Mouse (Mus musculus): ENCODE data around the gene Iqcn. TPM values are rescaled to one million over a fixed set of nuclear protein-coding genes. Genes with fewer than 3 reads are reported as not detected.
A peak's percentile ranks its signal among the peaks of the same experiment; 100 is the strongest.

Gene Iqcn
- polyA plus RNA-seq, 1 experiment = 0.08 TPM

GRCm38 (mm10) chr8:70702842-70703182 is 445 bp upstream of the Iqcn start:
- Histone ChIP-seq H3K27ac (ENCODE audit: insufficient read depth, low read length) (no peak overlapping the region), H3K4me1 (ENCODE audit: control insufficient read depth, insufficient read depth, low read length) (peaks cover 2% of the 10 kb centered on the region; the same call in 1 of the 2 replicates), H3K4me3 (ENCODE audit: insufficient read depth, low read length) (no peak overlapping the region)
- no peak for TF ChIP-seq CTCF (IDR thresholded peaks at IDR 0.05; ENCODE audit: extremely low read depth, insufficient read depth, low read length)
- TF ChIP-seq POLR2A (IDR thresholded peaks at IDR 0.05; ENCODE audit: extremely low read depth, insufficient read depth, low read length) = no peak; the same call in 1 of the 2 replicates

- no peak overlapping the region for H3K27ac ChIP-seq (ENCODE audit: insufficient read depth, low read length)
- TF ChIP-seq CTCF (IDR thresholded peaks at IDR 0.05; ENCODE audit: extremely low read depth, insufficient read depth, low read length) (no peak), POLR2A (IDR thresholded peaks at IDR 0.05; ENCODE audit: extremely low read depth, insufficient read depth, low read length) (no peak)
- no peaks in the 10 kb centered on the region for H3K4me1 ChIP-seq (ENCODE audit: control insufficient read depth, insufficient read depth, low read length)
- H3K4me3 ChIP-seq (ENCODE audit: insufficient read depth, low read length) = no peak overlapping the region
Measured at GRCm38 (mm10) chr8:70708281-70708680, 5.0 kb downstream of the Iqcn start.

GRCm38 (mm10) chr8:70709794-70710193 is 6.5 kb downstream of the Iqcn start:
- Histone ChIP-seq H3K27ac (ENCODE audit: insufficient read depth, low read length) (no peak overlapping the region), H3K4me1 (ENCODE audit: control insufficient read depth, insufficient read depth, low read length) (no peaks in the 10 kb centered on the region), H3K4me3 (ENCODE audit: insufficient read depth, low read length) (no peak overlapping the region)
- no peak for TF ChIP-seq POLR2A (IDR thresholded peaks at IDR 0.05; ENCODE audit: extremely low read depth, insufficient read depth, low read length)
- TF ChIP-seq CTCF (IDR thresholded peaks at IDR 0.05; ENCODE audit: extremely low read depth, insufficient read depth, low read length) = no peak

- TF ChIP-seq CTCF (IDR thresholded peaks at IDR 0.05; ENCODE audit: extremely low read depth, insufficient read depth, low read length) (no peak), POLR2A (IDR thresholded peaks at IDR 0.05; ENCODE audit: extremely low read depth, insufficient read depth, low read length) (no peak)
- no peaks in the 10 kb centered on the region for H3K4me1 ChIP-seq (ENCODE audit: control insufficient read depth, insufficient read depth, low read length)
Measured at GRCm38 (mm10) chr8:70710296-70710695, 7.0 kb downstream of the Iqcn start.

GRCm38 (mm10) chr8:70711041-70711440 is 7.8 kb downstream of the Iqcn start:
- TF ChIP-seq POLR2A (IDR thresholded peaks at IDR 0.05; ENCODE audit: extremely low read depth, insufficient read depth, low read length) (no peak), CTCF (IDR thresholded peaks at IDR 0.05; ENCODE audit: extremely low read depth, insufficient read depth, low read length) (no peak)
- no peak overlapping the region for H3K4me3 ChIP-seq (ENCODE audit: insufficient read depth, low read length)
- H3K4me1 ChIP-seq (ENCODE audit: control insufficient read depth, insufficient read depth, low read length) = no peaks in the 10 kb centered on the region
- H3K27ac ChIP-seq (ENCODE audit: insufficient read depth, low read length) = no peak overlapping the region

More at GRCm38 (mm10) chr8:70710296-70710695, 7.0 kb downstream of the Iqcn start:
- Histone ChIP-seq H3K4me3 (ENCODE audit: insufficient read depth, low read length) (no peak overlapping the region), H3K27ac (ENCODE audit: insufficient read depth, low read length) (no peak overlapping the region)

GRCm38 (mm10) chr8:70713991-70714390 is 10.7 kb downstream of the Iqcn start:
- Histone ChIP-seq H3K4me1 (ENCODE audit: control insufficient read depth, insufficient read depth, low read length) (no peaks in the 10 kb centered on the region), H3K27ac (ENCODE audit: insufficient read depth, low read length) (no peak overlapping the region), H3K4me3 (ENCODE audit: insufficient read depth, low read length) (no peak overlapping the region)
- TF ChIP-seq CTCF (IDR thresholded peaks at IDR 0.05; ENCODE audit: extremely low read depth, insufficient read depth, low read length) (no peak), POLR2A (IDR thresholded peaks at IDR 0.05; ENCODE audit: extremely low read depth, insufficient read depth, low read length) (no peak)

GRCm38 (mm10) chr8:70715086-70715485 is 11.8 kb downstream of the Iqcn start:
- no peak overlapping the region for H3K4me3 ChIP-seq (ENCODE audit: insufficient read depth, low read length)
- H3K4me1 ChIP-seq (ENCODE audit: control insufficient read depth, insufficient read depth, low read length) = no peaks in the 10 kb centered on the region
- H3K27ac ChIP-seq (ENCODE audit: insufficient read depth, low read length) = no peak overlapping the region
- TF ChIP-seq POLR2A (IDR thresholded peaks at IDR 0.05; ENCODE audit: extremely low read depth, insufficient read depth, low read length) (no peak), CTCF (IDR thresholded peaks at IDR 0.05; ENCODE audit: extremely low read depth, insufficient read depth, low read length) (no peak)

GRCm38 (mm10) chr8:70716521-70717400 is 13.5 kb downstream of the Iqcn start:
- Histone ChIP-seq H3K27ac (ENCODE audit: insufficient read depth, low read length) (no peak overlapping the region), H3K4me1 (ENCODE audit: control insufficient read depth, insufficient read depth, low read length) (no peaks in the 10 kb centered on the region), H3K4me3 (ENCODE audit: insufficient read depth, low read length) (no peak overlapping the region)
- no peak for TF ChIP-seq CTCF (IDR thresholded peaks at IDR 0.05; ENCODE audit: extremely low read depth, insufficient read depth, low read length)
- TF ChIP-seq POLR2A (IDR thresholded peaks at IDR 0.05; ENCODE audit: extremely low read depth, insufficient read depth, low read length) = no peak

- TF ChIP-seq POLR2A (IDR thresholded peaks at IDR 0.05; ENCODE audit: extremely low read depth, insufficient read depth, low read length) (no peak), CTCF (IDR thresholded peaks at IDR 0.05; ENCODE audit: extremely low read depth, insufficient read depth, low read length) (peak; percentile 61)
- Histone ChIP-seq H3K27ac (ENCODE audit: insufficient read depth, low read length) (no peak within 1 kb of the TSS), H3K4me1 (ENCODE audit: control insufficient read depth, insufficient read depth, low read length) (no peaks in the 10 kb centered on the region), H3K4me3 (ENCODE audit: insufficient read depth, low read length) (no peak within 1 kb of the TSS)
Measured at GRCm38 (mm10) chr8:70718297-70718696, 15.0 kb downstream of the Iqcn start, which contains the start of gene Gm3336. Gene Gm3336, plus strand, starts transcription at chr8:70718543.

GRCm38 (mm10) chr8:70719796-70720270 is 16.6 kb downstream of the Iqcn start:
- H3K4me1 ChIP-seq (ENCODE audit: control insufficient read depth, insufficient read depth, low read length) = no peaks in the 10 kb centered on the region
- no peak overlapping the region for H3K27ac ChIP-seq (ENCODE audit: insufficient read depth, low read length)
- TF ChIP-seq POLR2A (IDR thresholded peaks at IDR 0.05; ENCODE audit: extremely low read depth, insufficient read depth, low read length) = no peak
- no peak for TF ChIP-seq CTCF (IDR thresholded peaks at IDR 0.05; ENCODE audit: extremely low read depth, insufficient read depth, low read length)
- H3K4me3 ChIP-seq (ENCODE audit: insufficient read depth, low read length) = no peak overlapping the region

All from cortical plate, adult 2 months (tissue).